In genomic region chr9:97110571-97111390, GRCm38 (mm10) we compare ENCODE assay signal across 8 mouse cellular contexts. TPM values are rescaled to one million over a fixed set of nuclear protein-coding genes. Genes with fewer than 3 reads are reported as not detected.
DNase-seq lines count a peak whose midpoint lies in the region; ATAC-seq lines count a peak whose summit lies in the region.

TSS of gene Slc25a36 (minus strand) at chr9:97111157.

- intact Hi-C loops in gastrocnemius, postnatal 14 days (cut with DNase I; ENCODE audit: low total_unique reads), result no loop called here
- intact Hi-C loops in left cerebral cortex, postnatal 10 days (cut with DNase I), result no loop called here

- peak; percentile 95 for ATAC-seq in inflammation-experienced regulatory T-cells, adult 6 months
- peak; percentile 98 for ATAC-seq in megakaryocyte-erythroid progenitor cell, adult 5-6 weeks (replicated peaks; ENCODE audit: low FRiP score, low TSS enrichment, poor library complexity, severe bottlenecking)

- peak; percentile 97 to 99 for DNase-seq in adrenal gland, adult (ENCODE audit: inconsistent age in 2 of 2, low spot score in 1 of 2)
- peak; percentile 99 for DNase-seq in embryo, embryonic 10.5 days (ENCODE audit: low spot score)
- peak; percentile 96 for DNase-seq in gastrocnemius, postnatal 14 days
- DNase-seq in left cerebral cortex, postnatal 10 days (ENCODE audit: extremely low spot score in 1 of 2, low spot score in 2 of 2), result peak; percentile 97
- peak; percentile 96 for DNase-seq in right cerebral cortex, postnatal 25 days
- peak; percentile 94 to 96 for DNase-seq in urinary bladder, postnatal 4 days (ENCODE audit: low spot score in 2 of 2)

RNA-seq across cellular contexts. Expression of gene Slc25a36, which starts in this region (rescaled TPM):
- total RNA-seq in gastrocnemius, postnatal 14 days (2021), result 10 to 100 TPM; 34.0 to 37.2 TPM
- polyA plus RNA-seq in inflammation-experienced regulatory T-cells, adult 6 months (2017; shearing (Covaris generic)), result 10 to 100 TPM; 50.7 to 93.2 (median 65.7) TPM
- 100 to 1,000 TPM in 1 of 2 experiments, 10 to 100 TPM in 1; 98.8 to 100 TPM for total RNA-seq in left cerebral cortex, postnatal 10 days (2021)
- 54.4 and 82.6 TPM in 2 replicates for total RNA-seq in megakaryocyte-erythroid progenitor cell, adult 5-6 weeks (2014; fragmentation: Nextera tagmentation)
- total RNA-seq in megakaryocyte-erythroid progenitor cell, adult 5-6 weeks (2017), result 55.7 and 73.3 TPM in 2 replicates

Comparison
In these comparisons a context has a peak if more than half of its experiments do, and no peak if none do; other contexts are left out.
1. Peak in every context shown above with its lines: DNase-seq and ATAC-seq.